Mouse (Mus musculus) forebrain, postnatal 0 days (tissue): ENCODE data around the gene Nrde2. TPM values are rescaled to one million over a fixed set of nuclear protein-coding genes. Genes with fewer than 3 reads are reported as not detected.

ENCODE experiments used
- ATAC-seq: fragments of 200-750 bp; cut with Nextera tagmentation; 2 replicates; pipeline ENCODE4 v1.8.0; 2017; ENCODE audit warnings: mild to moderate bottlenecking, moderate library complexity
- DNase-seq: peaks from one replicate; pipeline ENCODE4 v3.0.0-alpha.2; 2015
- H3K27ac ChIP-seq: fragments of 300-500 bp; sonication (generic); 2 replicates; pipeline ENCODE4 v1.5.1; 2014; ENCODE audit warnings: low read depth, mild to moderate bottlenecking, antibody characterized with exemption, low read length, moderate library complexity, mixed read lengths
- H3K27me3 ChIP-seq: fragments of 300-500 bp; sonication (generic); 2 replicates; pipeline ENCODE4 v1.6.1; 2014; ENCODE audit warnings: mild to moderate bottlenecking, low read length, mixed read lengths; ENCODE audit not compliant: insufficient read depth
- H3K36me3 ChIP-seq: fragments of 300-500 bp; sonication (generic); 2 replicates; pipeline ENCODE4 v1.6.1; 2014; ENCODE audit warnings: mild to moderate bottlenecking, moderate library complexity; ENCODE audit not compliant: insufficient read depth
- H3K4me1 ChIP-seq: fragments of 300-500 bp; sonication (generic); 2 replicates; pipeline ENCODE4 v1.6.1; 2014; ENCODE audit warnings: antibody characterized with exemption; ENCODE audit not compliant: insufficient read depth
- H3K4me2 ChIP-seq: fragments of 300-500 bp; sonication (generic); 2 replicates; pipeline ENCODE4 v1.6.1; 2014; ENCODE audit warnings: low read depth, mild to moderate bottlenecking, moderate library complexity
- H3K4me3 ChIP-seq: fragments of 300-500 bp; sonication (generic); 2 replicates; pipeline ENCODE4 v1.5.1; 2014; ENCODE audit warnings: low read depth, low read length, mixed read lengths
- H3K9ac ChIP-seq: fragments of 300-500 bp; sonication (generic); 2 replicates; pipeline ENCODE4 v1.6.1; 2014; ENCODE audit warnings: mild to moderate bottlenecking
- H3K9me3 ChIP-seq: fragments of 300-500 bp; sonication (generic); 2 replicates; pipeline ENCODE4 v1.6.1; 2016; ENCODE audit warnings: low read length
- CTCF ChIP-seq: sonication (generic); IDR thresholded peaks from 2 replicates; pipeline ENCODE4 v1.5.1; 2016; ENCODE audit warnings: antibody characterized with exemption, control low read depth, low read depth
- WGBS: fragments of 180-500 bp; shearing (Covaris S2); extraction: QIAGEN DNeasy Blood & Tissue Kit; methylation state at CpG from one replicate; pipeline ENCODE4 v1.1.7; 2014; 5-methylcytosine and 5-hydroxymethylcytosine counted together
- polyA plus RNA-seq: library from polyadenylated mRNA; unstranded; fragments of >200 nt; fragmentation: Nextera tagmentation; extraction: Ambion mirVana; gene quantifications from 2 replicates; pipeline ENCODE4 v1.2.1, GENCODE M21; 2015
- total RNA-seq: library from RNA; depleted of rRNA; stranded (reverse); fragments of >200 nt; gene quantifications from 2 replicates; pipeline ENCODE4 v1.2.3, GENCODE M21; 2014

The Nrde2 gene
- total and polyA plus RNA-seq, 2 experiments from 2014 or later = 13.3 to 25.1 TPM

DNA sequence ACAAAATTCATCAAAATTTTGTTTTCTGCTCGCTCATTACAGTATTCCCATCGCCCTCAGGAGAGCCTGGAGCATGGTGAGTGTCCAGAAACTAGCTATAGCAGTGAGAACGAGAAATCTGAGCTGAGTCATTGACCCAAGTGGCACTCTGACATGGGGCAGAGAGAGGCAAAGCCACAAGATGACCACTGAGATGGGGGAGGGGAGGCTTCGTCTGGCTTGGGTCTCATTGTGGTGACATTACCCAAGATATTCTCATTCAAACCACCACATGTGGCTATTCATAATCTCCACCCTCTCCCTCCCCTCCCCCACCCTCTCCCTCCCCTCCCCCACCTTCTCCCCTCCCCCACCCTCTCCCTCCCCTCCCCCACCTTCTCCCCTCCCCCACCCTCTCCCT is 52.0 kb downstream of the Nrde2 start:
- peaks cover 12% of the 10 kb centered on the region; the same call in 1 of the 2 replicates for H3K4me1 ChIP-seq
- no peak overlapping the region for H3K4me3 ChIP-seq
- no peak overlapping the region for H3K9ac ChIP-seq
- no peaks in the 10 kb centered on the region for H3K27me3 ChIP-seq
- no peak overlapping the region for H3K4me2 ChIP-seq
- H3K36me3 ChIP-seq = 0 out of 2 replicates have a peak, but pooled peaks cover 10% of the 10 kb centered on the region
- ATAC-seq (no peak), DNase-seq (no peak)
- no peak overlapping the region for H3K27ac ChIP-seq
- TF ChIP-seq CTCF = no peak
- no peaks in the 10 kb centered on the region for H3K9me3 ChIP-seq
- 52% methylated on average over 4 of the region's 4 CpGs for WGBS

DNA sequence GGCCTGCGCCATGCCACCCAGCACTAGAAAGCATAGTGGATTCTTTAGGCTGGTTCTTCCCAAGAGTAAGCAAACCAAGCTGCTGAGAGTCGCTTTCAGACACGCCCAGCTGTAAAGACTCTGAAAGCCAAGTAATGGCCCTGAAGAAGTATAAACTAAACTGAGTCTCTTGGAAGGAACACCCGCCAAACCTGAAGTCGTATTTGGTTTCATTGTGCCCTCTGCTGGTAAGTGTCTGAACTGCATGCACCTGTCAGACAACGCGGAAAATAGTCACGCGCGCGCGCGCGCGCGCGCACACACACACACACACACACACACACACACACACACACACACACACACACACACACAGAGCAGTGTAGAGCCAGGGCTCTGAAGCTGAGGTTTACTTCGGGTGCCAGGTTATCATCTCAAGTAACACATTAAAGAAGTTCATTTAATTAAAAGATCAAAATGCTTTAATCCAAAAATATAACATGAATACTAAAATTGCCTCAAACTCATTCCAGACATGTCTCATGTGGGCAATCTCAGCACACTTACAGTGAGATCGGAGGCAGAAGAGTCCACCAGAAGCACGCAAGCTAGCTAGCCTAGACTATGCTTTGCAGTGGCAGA is 53.1 kb downstream of the Nrde2 start:
- Histone ChIP-seq H3K4me2 (peak overlapping the region; percentile 26), H3K4me1 (peaks cover 11% of the 10 kb centered on the region; the same call in 1 of the 2 replicates), H3K4me3 (no peak overlapping the region), H3K27ac (no peak overlapping the region), H3K36me3 (no peaks in the 10 kb centered on the region), H3K9ac (no peak overlapping the region), H3K27me3 (no peaks in the 10 kb centered on the region), H3K9me3 (no peaks in the 10 kb centered on the region)
- 12% methylated on average over 20 of the region's 20 CpGs for WGBS
- TF ChIP-seq CTCF = peak; percentile 93
- peak; percentile 50 for ATAC-seq
- peak; percentile 94 for DNase-seq

DNA sequence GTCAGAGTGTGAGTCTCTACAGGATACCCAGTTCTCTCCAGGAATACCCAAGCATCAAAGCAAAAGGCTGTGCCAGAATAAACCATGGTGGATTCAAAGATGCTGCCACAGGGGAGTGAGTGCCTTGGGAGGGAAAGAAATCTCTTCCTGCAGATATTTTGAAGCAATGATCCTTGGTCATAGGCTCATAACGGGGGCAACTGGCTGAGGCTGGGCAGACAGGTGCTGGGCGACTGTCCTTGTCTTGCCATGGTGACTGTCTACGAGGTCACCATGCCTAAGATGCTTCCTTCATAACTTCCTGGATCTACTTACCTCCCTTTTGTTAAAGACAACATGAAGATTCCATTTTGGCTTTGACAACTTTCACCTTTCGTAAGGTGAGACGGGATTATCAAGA is 54.9 kb downstream of the Nrde2 start:
- H3K9ac ChIP-seq = no peak overlapping the region
- no peak overlapping the region for H3K4me2 ChIP-seq
- no peaks in the 10 kb centered on the region for H3K27me3 ChIP-seq
- H3K4me1 ChIP-seq = peaks cover 2% of the 10 kb centered on the region; the same call in 1 of the 2 replicates
- ATAC-seq (no peak), DNase-seq (no peak)
- H3K4me3 ChIP-seq = no peak overlapping the region
- 90% methylated on average over 5 of the region's 5 CpGs for WGBS
- H3K36me3 ChIP-seq = no peaks in the 10 kb centered on the region
- no peaks in the 10 kb centered on the region for H3K9me3 ChIP-seq
- H3K27ac ChIP-seq = no peak overlapping the region
- TF ChIP-seq CTCF = no peak

DNA sequence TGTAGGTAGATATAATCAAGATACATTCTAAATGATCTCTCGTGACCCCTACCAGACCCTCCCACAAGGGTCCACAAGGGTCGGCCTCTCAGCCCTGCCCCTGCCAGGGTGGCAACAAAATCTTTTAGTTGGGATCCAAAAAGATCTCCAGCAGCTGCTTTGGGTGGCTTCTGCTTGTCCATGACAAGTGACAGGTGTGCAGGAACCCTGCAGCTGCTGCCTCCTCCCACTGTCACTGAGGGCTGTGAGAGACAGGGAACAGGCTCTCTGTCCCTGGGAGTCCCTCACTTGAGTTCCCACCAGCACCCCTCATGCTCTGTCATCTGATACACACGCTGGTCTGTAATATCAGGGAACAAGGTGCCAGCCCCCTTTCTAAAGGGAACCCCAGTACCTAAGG is 57.8 kb downstream of the Nrde2 start:
- no peak for TF ChIP-seq CTCF
- DNase-seq (no peak), ATAC-seq (no peak)
- WGBS = 84% methylated on average over 3 of the region's 3 CpGs
- H3K9me3 ChIP-seq = no peaks in the 10 kb centered on the region
- H3K36me3 ChIP-seq = no peaks in the 10 kb centered on the region
- H3K9ac ChIP-seq = no peak overlapping the region
- H3K27me3 ChIP-seq = no peaks in the 10 kb centered on the region
- H3K27ac ChIP-seq = no peak overlapping the region
- H3K4me1 ChIP-seq = no peaks in the 10 kb centered on the region
- no peak overlapping the region for H3K4me3 ChIP-seq
- no peak overlapping the region for H3K4me2 ChIP-seq

DNA sequence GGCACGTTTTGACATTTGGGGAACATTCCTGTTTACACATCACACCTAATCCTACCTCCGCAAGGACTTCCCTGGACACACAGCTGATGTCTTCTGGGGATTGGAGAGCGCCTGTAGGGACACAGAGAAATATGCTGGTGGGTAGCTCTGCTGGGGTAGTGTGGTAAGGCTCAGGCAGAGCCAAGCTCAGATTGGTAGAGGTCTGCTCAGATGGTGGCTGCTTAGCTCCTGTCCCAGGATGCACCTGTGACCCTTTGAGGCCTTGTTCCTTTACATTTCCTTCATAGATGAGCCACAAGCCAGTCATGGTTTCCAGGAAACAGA is 58.8 kb downstream of the Nrde2 start:
- 52% methylated on average over 3 of the region's 3 CpGs for WGBS
- no peak overlapping the region for H3K4me2 ChIP-seq
- H3K4me3 ChIP-seq = no peak overlapping the region
- no peak overlapping the region for H3K9ac ChIP-seq
- DNase-seq = no peak
- H3K4me1 ChIP-seq = no peaks in the 10 kb centered on the region
- no peaks in the 10 kb centered on the region for H3K9me3 ChIP-seq
- TF ChIP-seq CTCF = no peak
- no peak overlapping the region for H3K27ac ChIP-seq
- H3K27me3 ChIP-seq = no peaks in the 10 kb centered on the region
- no peaks in the 10 kb centered on the region for H3K36me3 ChIP-seq
- ATAC-seq = 0 out of 2 replicates have a peak, but pooled peaks have one; percentile 8

DNA sequence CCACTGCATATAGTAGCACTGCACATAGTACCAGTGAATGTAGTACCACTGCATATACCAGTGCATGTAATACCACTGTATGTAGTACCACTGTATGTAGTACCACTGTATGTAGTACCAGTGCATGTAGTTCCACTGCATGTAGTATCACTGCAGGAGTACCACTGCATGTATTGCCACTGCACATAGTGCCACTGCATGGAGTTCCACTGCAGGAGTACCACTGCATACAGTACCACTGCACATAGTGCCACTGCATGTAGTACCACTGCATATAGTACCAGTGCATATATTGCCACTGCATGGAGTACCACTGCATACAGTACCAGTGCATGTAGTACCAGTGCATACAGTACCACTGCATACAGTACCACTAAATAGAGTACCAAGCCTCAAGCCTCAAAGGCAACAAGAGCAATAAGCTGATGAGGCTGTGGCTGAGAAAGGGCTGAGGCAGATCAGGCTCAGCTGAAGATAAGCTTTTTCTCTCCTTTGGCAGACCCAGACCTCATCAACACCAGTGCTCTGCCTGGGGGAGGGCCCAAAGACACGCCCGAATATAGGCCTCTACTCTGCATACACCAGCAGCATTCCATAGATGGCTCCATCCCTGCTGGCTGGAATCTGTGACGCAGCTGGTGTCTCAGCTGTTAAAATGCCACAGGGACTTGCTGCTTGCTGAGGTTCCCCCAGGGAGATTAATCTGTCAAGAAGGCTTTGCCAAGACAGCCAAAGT is 59.3 kb downstream of the Nrde2 start:
- 53% methylated on average over 3 of the region's 3 CpGs for WGBS
- peak; percentile 57 for DNase-seq
- no peaks in the 10 kb centered on the region for H3K36me3 ChIP-seq
- H3K4me1 ChIP-seq = no peaks in the 10 kb centered on the region
- H3K9ac ChIP-seq = no peak overlapping the region
- peak; percentile 80 for ATAC-seq
- H3K4me3 ChIP-seq = no peak overlapping the region
- TF ChIP-seq CTCF = no peak
- no peak overlapping the region for H3K27ac ChIP-seq
- no peaks in the 10 kb centered on the region for H3K27me3 ChIP-seq
- no peaks in the 10 kb centered on the region for H3K9me3 ChIP-seq
- no peak overlapping the region for H3K4me2 ChIP-seq

DNA sequence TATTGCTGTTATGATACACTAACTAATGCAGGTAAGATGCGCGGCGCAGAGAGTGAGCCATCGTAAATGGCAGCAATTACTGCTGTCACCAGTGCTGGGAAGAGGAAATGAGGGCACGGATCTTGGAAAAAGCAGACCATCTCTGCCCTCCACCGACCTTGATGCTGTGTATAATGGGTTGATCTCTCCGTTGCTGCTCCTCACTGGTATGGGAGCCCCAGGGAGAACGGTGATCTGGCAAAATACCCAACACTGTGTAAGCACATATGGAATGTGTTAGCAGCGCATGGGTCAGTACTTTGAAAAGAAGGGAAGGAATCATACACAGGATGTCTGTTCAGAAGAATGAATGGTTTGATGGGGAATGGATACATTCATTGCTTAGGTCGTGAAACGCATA is 66.4 kb downstream of the Nrde2 start:
- Histone ChIP-seq H3K4me1 (no peaks in the 10 kb centered on the region), H3K4me3 (no peak overlapping the region), H3K4me2 (no peak overlapping the region), H3K9ac (no peak overlapping the region), H3K36me3 (no peaks in the 10 kb centered on the region), H3K9me3 (no peaks in the 10 kb centered on the region), H3K27me3 (no peaks in the 10 kb centered on the region), H3K27ac (no peak overlapping the region)
- 87% methylated on average over 11 of the region's 11 CpGs for WGBS
- DNase-seq (no peak), ATAC-seq (no peak)
- no peak for TF ChIP-seq CTCF
